Mouse (Mus musculus) ES-E14 (cell line): Measurements from ENCODE around the gene Vps41. TPM values are rescaled to one million over a fixed set of nuclear protein-coding genes. Genes with fewer than 3 reads are reported as not detected.

Experiments used
- DNase-seq: peaks from one replicate; pipeline ENCODE4 v3.0.0-alpha.2; 2013; ENCODE audit warnings: low read depth, low spot score
- H3K27ac ChIP-seq: 2 replicates; pipeline ENCODE4 v1.5.1; 2012; ENCODE audit warnings: low read depth, mild to moderate bottlenecking, low read length, moderate library complexity, mixed read lengths; ENCODE audit not compliant: poor library complexity, insufficient read depth, severe bottlenecking
- H3K36me3 ChIP-seq: 2 replicates; pipeline ENCODE4 v1.6.1; 2012; ENCODE audit warnings: mild to moderate bottlenecking, low read length, moderate library complexity, mixed read lengths; ENCODE audit not compliant: control insufficient read depth, poor library complexity, insufficient read depth, severe bottlenecking
- H3K4me1 ChIP-seq, 2 experiments: fragments of 150-350 bp in 1 of 2; sonication (generic) in 1 of 2; 2 replicates each; pipeline ENCODE4 v1.6.1; 2012; ENCODE audit warnings: low read length in 2 of 2, mild to moderate bottlenecking in 1 of 2, mixed read lengths in 1 of 2; ENCODE audit not compliant: control insufficient read depth in 2 of 2, insufficient read depth in 2 of 2, poor library complexity in 1 of 2
- H3K4me3 ChIP-seq, 2 experiments: fragments of 150-350 bp in 1 of 2; sonication (generic) in 1 of 2; 2 replicates each; pipeline ENCODE4 v1.5.1; 2012; ENCODE audit warnings: low read length in 2 of 2, low read depth in 1 of 2, mild to moderate bottlenecking in 1 of 2, mixed read lengths in 1 of 2; ENCODE audit not compliant: insufficient read depth in 1 of 2, poor library complexity in 1 of 2, severe bottlenecking in 1 of 2
- H3K9ac ChIP-seq: 2 replicates; pipeline ENCODE4 v1.6.1; 2012; ENCODE audit warnings: low read depth, mild to moderate bottlenecking, low read length, mixed read lengths; ENCODE audit not compliant: poor library complexity, insufficient read depth, severe bottlenecking
- H3K9me3 ChIP-seq: fragments of 150-350 bp; sonication (generic); 2 replicates; pipeline ENCODE4 v1.6.1; 2012; ENCODE audit warnings: low read depth, mild to moderate bottlenecking, low read length; ENCODE audit not compliant: control insufficient read depth, insufficient read depth
- CHD2 ChIP-seq: IDR thresholded peaks from 2 replicates; pipeline ENCODE4 v1.6.1; 2014; ENCODE audit warnings: mild to moderate bottlenecking, low read depth, low read length, inconsistent platforms
- HCFC1 ChIP-seq: IDR thresholded peaks from 2 replicates; pipeline ENCODE4 v1.6.1; 2012; ENCODE audit warnings: low read length, inconsistent platforms, borderline replicate concordance; ENCODE audit not compliant: insufficient read depth
- MAFK ChIP-seq: IDR thresholded peaks from 2 replicates; pipeline ENCODE4 v1.6.1; 2014; ENCODE audit warnings: mild to moderate bottlenecking, low read depth, low read length, inconsistent platforms; ENCODE audit not compliant: insufficient read depth
- ZC3H11A ChIP-seq: IDR thresholded peaks from 2 replicates; pipeline ENCODE4 v1.6.1; 2012; ENCODE audit warnings: low read depth, mild to moderate bottlenecking, inconsistent platforms, low read length, borderline replicate concordance
- ZNF384 ChIP-seq: IDR thresholded peaks from 2 replicates; pipeline ENCODE4 v1.6.1; 2012; ENCODE audit warnings: low read depth, low read length, inconsistent platforms
- in situ Hi-C, 2 experiments: fragments of 600-800 bp; cut with MboI; formaldehyde crosslinking; loops; one replicate each; pipeline ENCODE4 v1.15.1; 2025; ENCODE audit warnings: low sequenced_read_pairs in 2 of 2, inconsistent platforms in 1 of 2; ENCODE audit not compliant: unreplicated experiment in 2 of 2
- total RNA-seq: library from RNA; depleted of rRNA; stranded (reverse); fragments of 300-350 nt; gene quantifications from 2 replicates; pipeline ENCODE4 v1.2.3, GENCODE M21; 2012; rRNA removed

The Vps41 gene
- total RNA-seq, 1 experiment = 52.4 TPM

DNA sequence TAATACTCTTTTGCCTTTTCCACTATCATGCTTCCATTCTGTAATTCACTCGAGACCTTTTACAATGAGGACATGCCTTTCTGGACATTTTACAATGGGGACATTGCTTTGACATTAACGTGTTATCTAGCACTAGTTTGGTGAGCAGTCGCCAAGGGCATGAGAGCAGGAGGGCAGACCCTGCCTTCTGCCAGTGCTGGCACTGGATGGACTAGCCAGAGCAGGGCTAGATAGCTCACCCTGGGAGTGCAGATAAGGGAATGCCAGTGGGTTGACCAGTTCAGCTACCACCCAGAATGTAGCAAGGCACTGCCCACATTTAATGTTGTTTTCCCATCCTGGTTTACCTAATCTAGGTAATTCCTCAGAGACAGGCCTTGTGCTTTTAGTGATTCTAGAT, 179.7 kb downstream of the Vps41 start:
- in situ Hi-C loops = no loop called here
- no peak for TF ChIP-seq HCFC1
- TF ChIP-seq ZNF384 = no peak
- TF ChIP-seq MAFK = no peak
- no peak for TF ChIP-seq CHD2
- TF ChIP-seq ZC3H11A = no peak
- no peak overlapping the region for H3K27ac ChIP-seq

DNA sequence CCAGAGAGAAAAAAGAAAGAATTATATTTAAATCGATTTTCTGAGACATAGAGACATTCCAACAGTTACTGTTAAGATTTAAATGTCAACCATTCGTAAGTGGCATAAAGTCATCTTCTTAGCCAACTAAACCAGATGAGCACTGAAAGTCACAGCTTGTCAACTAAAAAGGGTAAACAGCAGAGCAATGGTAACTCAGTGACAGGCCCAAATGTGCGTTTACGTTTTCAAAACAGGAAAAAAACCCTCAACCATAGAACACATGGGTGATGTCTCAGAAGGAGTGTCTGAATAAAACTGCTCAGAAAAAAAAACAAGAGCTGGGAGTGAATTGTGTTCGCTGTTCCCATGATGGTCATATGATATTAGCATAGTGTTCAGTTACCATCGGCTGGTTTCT, 186.5 kb downstream of the Vps41 start:
- Histone ChIP-seq H3K4me3 (no peak overlapping the region), H3K9me3 (no peaks in the 10 kb centered on the region), H3K36me3 (no peaks in the 10 kb centered on the region), H3K27ac (no peak overlapping the region), H3K9ac (no peak overlapping the region), H3K4me1 (no peaks in the 10 kb centered on the region)
- no peak for DNase-seq
- in situ Hi-C loops = loop anchor here in 1 of 2 experiments (25.0 kb wide), 1 partner anchor 784 kb away; the partner anchor contains the start of gene Nme8
- no peak for TF ChIP-seq CHD2
- no peak for TF ChIP-seq ZNF384
- TF ChIP-seq HCFC1 = no peak
- TF ChIP-seq ZC3H11A = no peak
- TF ChIP-seq MAFK = no peak

More for the DNA sequence above, 179.7 kb downstream of the Vps41 start:
- H3K9me3 ChIP-seq = no peaks in the 10 kb centered on the region
- no peak overlapping the region for H3K9ac ChIP-seq
- no peak overlapping the region for H3K4me3 ChIP-seq
- no peaks in the 10 kb centered on the region for H3K36me3 ChIP-seq
- no peaks in the 10 kb centered on the region for H3K4me1 ChIP-seq
- DNase-seq = no peak

DNA sequence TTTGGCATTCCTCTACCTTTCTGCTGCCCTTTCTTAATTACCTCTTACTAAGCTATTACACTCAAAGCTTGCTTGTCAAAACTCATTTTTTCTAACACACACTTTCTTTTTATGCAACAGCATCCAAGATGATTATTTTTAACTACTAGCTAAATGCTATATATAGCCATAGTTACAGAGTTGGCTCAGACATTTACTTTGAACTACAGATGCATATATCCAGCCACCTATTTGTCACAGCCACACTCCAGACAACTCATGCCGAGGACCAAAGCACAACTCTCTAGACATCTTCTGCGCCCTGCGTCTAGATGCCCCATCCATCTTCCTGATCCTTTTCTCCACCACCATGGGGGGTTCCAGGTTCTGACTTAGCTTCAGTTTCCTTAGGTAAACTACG, 197.7 kb downstream of the Vps41 start:
- in situ Hi-C loops = loop anchor here in 1 of 2 experiments (25.0 kb wide), 1 partner anchor 773 kb away; the partner anchor contains the start of gene Nme8
- no peak overlapping the region for H3K27ac ChIP-seq

More for the DNA sequence above, 197.7 kb downstream of the Vps41 start:
- no peak for TF ChIP-seq MAFK
- no peak for TF ChIP-seq CHD2
- TF ChIP-seq ZNF384 = no peak
- TF ChIP-seq ZC3H11A = no peak
- TF ChIP-seq HCFC1 = no peak
- no peaks in the 10 kb centered on the region for H3K36me3 ChIP-seq
- no peak for DNase-seq
- no peak overlapping the region for H3K9ac ChIP-seq
- H3K9me3 ChIP-seq = no peaks in the 10 kb centered on the region
- H3K4me1 ChIP-seq = no peaks in the 10 kb centered on the region
- H3K4me3 ChIP-seq = no peak overlapping the region

Other genes with a start within 250 kb of the Vps41 start
- 5.1 and 5.5 TPM in 2 replicates for gene Amph, start 230.9 kb downstream of the Vps41 start, total RNA-seq